Mouse (Mus musculus) MN1 (cell line): ENCODE measurements around the gene 4930524B15Rik.
"Not testable (repeated sequence)": the region's sequence is repeated elsewhere in the genome, so short reads cannot be mapped to it uniquely, and the experiment has no call there.

ENCODE experiments used
- DNase-seq: peaks from one replicate; pipeline ENCODE4 v3.0.0-alpha.2; 2016; ENCODE audit warnings: low spot score

Gene 4930524B15Rik

GRCm38 (mm10) chr11:31965256-31966134, at the start of gene 4930524B15Rik:
TSS of gene 4930524B15Rik (plus strand) at chr11:31965592.
- DNase-seq, result no peak

GRCm38 (mm10) chr11:31917769-31918168, 47.6 kb upstream of the 4930524B15Rik start:
- no peak for DNase-seq

GRCm38 (mm10) chr11:31930051-31930450, 35.3 kb upstream of the 4930524B15Rik start:
- DNase-seq, result no peak

DNA sequence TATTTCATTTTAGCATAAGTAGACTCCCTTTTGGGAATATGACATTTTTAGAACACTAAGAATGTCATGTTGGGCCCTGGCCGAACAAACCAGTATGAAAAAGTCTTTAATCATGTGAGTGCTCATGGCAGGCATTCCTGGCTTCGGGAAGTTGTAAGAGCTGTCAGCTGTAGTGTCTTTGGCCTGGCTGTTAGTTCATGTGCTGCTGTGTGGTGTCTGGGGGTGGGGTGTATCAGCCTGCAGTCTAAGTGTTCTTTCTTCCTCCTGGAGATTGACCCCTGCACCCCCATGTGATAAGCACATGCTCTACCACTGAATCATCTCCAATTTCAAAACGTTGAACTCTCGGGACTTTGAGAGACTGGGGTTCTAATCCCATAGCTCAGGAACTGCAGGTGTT, 29.7 kb upstream of the 4930524B15Rik start:
- no peak for DNase-seq

GRCm38 (mm10) chr11:31936910-31937525, 28.4 kb upstream of the 4930524B15Rik start:
- DNase-seq, result no peak

DNA sequence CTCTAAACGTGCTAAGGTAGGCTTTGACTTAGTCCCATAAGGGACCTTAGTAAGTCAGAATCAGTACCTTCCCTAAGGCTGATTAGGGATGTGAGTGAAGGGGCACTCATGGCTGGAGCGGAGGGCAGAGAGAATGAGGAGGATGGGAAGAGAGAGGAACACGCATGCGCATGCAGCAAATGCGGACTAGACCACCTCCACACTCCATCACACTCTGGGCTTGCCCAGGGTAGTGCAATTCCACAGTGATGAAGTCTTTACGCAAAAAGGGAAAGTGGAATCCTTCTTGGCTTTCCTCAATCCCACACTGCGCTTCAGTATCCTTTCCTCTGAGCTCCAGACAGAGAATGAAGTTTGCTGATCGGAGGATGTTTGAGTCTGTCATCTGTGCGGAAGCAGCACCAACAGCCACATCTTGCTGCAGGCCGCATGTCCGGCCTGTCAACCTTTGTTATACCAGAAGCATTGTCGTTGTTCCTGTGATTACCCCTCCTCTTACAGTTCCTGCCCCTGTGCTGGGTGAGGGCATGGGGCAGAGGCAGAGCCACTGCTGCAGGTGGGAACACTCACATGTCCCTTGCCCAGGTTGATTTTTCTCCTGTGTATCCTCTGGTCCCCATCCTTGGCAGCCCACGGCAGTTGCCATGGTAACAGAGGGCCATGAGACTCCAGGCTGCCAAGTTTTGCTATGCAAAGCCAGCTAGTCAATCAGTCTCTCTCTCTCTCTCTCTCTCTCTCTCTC, 24.3 kb upstream of the 4930524B15Rik start:
- peak; percentile 61 for DNase-seq

GRCm38 (mm10) chr11:31941640-31942638, 23.5 kb upstream of the 4930524B15Rik start:
- DNase-seq, result peak; percentile 47

DNA sequence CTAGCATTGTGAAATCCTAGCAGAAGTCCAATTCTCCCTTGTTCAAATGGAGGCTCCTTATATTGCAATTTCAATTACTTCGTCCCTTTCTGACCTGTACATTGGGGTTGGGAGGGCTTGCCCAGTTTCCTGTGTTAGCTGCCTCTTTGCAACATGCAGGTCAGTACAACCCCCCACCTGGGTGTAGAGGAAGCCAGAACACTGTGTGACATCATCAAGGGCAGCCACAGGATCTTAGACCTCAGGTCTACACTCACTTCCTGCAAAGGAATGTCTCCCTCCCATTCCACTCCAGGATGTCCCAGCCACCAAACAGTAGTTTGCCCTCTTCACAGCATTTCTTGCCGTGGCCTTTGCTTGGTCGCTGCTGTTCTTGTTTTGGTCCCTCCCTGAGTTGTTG, 19.9 kb upstream of the 4930524B15Rik start:
- DNase-seq, result no peak

DNA sequence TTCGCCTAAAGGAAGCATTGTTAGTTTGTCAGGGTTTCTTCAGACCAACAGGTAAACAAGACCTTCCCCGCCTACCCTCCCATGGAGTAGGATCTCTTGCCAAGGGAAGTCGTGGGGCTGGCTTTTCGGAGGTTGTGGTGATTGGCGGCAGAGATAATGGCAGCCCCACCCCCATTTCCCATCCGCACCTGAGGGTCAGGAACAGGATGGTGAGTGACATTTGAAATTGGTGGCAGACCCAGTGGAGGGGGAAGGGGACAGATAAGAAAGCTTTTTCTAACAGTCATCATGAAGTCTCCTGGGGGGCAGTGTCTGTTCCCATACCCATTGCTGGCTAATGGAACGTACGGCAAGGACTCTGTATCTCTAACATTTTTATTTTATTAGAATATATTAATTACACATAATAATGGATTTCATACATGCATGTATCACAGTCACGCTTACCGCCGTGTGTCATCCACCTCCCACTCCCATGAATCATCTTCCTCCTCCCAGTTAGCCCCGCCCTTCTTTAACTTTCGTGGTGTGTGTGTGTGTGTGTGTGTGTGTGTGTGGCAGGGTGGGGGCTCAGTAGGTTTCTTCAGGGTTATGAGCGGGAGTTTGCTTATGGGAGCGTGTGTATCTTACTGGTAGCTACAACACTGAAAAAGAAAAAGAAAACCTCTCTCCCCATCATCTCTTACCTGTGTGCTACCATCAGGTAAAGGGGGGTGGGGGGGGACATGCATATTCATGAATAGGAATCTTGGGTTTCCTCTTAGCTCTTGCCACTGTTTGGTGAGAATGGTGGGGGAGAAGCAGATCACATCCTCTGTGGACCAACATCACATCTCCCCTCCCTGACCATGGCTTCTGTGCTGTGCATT, 16.7 kb upstream of the 4930524B15Rik start:
- DNase-seq, result peak; percentile 50

GRCm38 (mm10) chr11:31949331-31949785, 16.0 kb upstream of the 4930524B15Rik start:
- peak; percentile 94 for DNase-seq

GRCm38 (mm10) chr11:31960071-31960470, 5.3 kb upstream of the 4930524B15Rik start:
- DNase-seq, result no peak

GRCm38 (mm10) chr11:31963993-31964392, 1.4 kb upstream of the 4930524B15Rik start:
- no peak for DNase-seq

GRCm38 (mm10) chr11:31974132-31974531, 8.7 kb downstream of the 4930524B15Rik start:
- no peak for DNase-seq

GRCm38 (mm10) chr11:31974826-31975225, 9.4 kb downstream of the 4930524B15Rik start:
- no peak for DNase-seq

DNA sequence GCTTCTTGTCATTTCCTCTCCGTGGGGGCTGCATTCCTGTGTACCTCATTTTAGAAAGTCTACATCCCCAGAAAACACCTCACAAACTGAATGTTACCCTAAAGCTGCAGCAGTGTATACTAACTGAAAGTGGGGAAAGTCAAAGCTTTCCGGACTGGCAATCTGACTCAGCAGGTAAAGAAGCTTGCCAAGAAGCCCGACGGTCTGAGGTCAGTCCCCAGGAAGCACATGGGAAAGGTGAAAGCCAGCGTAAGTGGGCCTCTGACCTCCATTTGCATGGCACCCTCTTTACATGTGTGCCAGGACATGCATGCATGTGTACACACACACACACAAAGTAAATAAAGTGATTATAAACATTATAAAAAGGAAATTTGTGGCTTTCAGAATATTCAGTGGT, 10.3 kb downstream of the 4930524B15Rik start:
- DNase-seq, result no peak

- no peak for DNase-seq
Observed at GRCm38 (mm10) chr11:31976137-31976536, 10.7 kb downstream of the 4930524B15Rik start.

GRCm38 (mm10) chr11:31980089-31980488, 14.7 kb downstream of the 4930524B15Rik start:
- not testable (repeated sequence) for DNase-seq

- DNase-seq, result no peak
Observed at GRCm38 (mm10) chr11:31981830-31982229, 16.4 kb downstream of the 4930524B15Rik start.

DNA sequence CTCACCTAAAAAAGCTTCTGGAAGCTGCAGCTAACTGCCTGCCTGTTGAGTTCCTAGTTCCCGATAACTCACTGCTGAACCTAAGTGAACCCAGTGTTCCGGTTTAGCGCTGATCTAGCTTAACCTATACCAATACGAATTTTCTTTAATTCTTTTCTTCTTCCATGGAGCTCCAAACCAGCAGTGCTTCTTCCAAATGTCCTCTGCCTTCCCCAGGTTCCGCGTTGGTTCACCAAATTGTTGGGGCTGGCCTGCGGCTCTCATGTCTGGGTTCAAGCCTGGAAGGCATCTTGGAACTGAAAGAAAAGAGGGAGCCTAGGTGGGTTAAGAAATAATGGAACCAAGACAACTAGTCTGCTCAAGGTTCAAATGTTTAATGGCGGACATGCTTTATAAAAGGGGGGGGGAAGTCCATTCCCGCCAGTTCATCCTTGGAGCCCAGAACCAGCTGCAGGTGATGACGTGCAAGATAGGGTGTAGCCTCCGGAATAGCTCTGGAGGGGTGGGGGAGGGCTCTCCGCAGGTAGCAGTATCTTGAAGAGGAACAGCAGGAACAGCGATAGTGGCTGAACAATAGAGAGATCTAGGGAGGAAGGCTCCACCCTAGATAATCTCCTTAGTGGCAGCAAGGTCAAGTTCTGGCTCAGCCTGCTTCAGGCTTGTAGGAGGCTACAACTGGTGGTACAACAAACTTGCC, 17.0 kb downstream of the 4930524B15Rik start:
- DNase-seq, result not testable (repeated sequence)

GRCm38 (mm10) chr11:31983249-31983648, 17.9 kb downstream of the 4930524B15Rik start:
- DNase-seq, result no peak
